Mouse (Mus musculus): Measurements from ENCODE around the gene Igdcc3. TPM values are rescaled to one million over a fixed set of nuclear protein-coding genes. Genes with fewer than 3 reads are reported as not detected.

Igdcc3 gene
- polyA plus RNA-seq, 1 experiment from 2014 or later = 0.22 TPM

- no peak overlapping the region for H3K4me3 ChIP-seq (ENCODE audit: low read depth, low read length)
- no peak for ATAC-seq
- H3K36me3 ChIP-seq (ENCODE audit: control insufficient read depth, insufficient read depth) = peaks cover 56% of the 10 kb centered on the region
- TF ChIP-seq CTCF (IDR thresholded peaks at IDR 0.05; ENCODE audit: low read depth) = no peak
- no peak overlapping the region for H3K27ac ChIP-seq (ENCODE audit: low read depth, low read length)
- WGBS = 69% methylated on average over 3 of the region's 3 CpGs
- no peaks in the 10 kb centered on the region for H3K9me3 ChIP-seq (ENCODE audit: control insufficient read depth)
- no peaks in the 10 kb centered on the region for H3K4me1 ChIP-seq (replicated peaks; ENCODE audit: control insufficient read depth, insufficient read depth, low read length)
- H3K4me2 ChIP-seq (replicated peaks; ENCODE audit: low read depth) = no peak overlapping the region
- H3K9ac ChIP-seq (ENCODE audit: low read depth, low read length) = no peak overlapping the region
- no peaks in the 10 kb centered on the region for H3K27me3 ChIP-seq (replicated peaks; ENCODE audit: control insufficient read depth, insufficient read depth, low read length)
Observed at GRCm38 (mm10) chr9:65234734-65235133, 93.7 kb downstream of the Igdcc3 start.

Other genes with a start within 250 kb of the Igdcc3 start
- gene Slc24a1, start 189.6 kb upstream of the Igdcc3 start, polyA plus RNA-seq (2015; fragmentation: Nextera tagmentation; extraction: Ambion mirVana) = 0.04 TPM in 1 of 2 replicates, not detected in the other
- 23.1 and 23.8 TPM in 2 replicates for gene Ints14, start 180.3 kb upstream of the Igdcc3 start, polyA plus RNA-seq (2015; fragmentation: Nextera tagmentation; extraction: Ambion mirVana)
- 43.9 and 46.8 TPM in 2 replicates for gene Hacd3, start 119.5 kb upstream of the Igdcc3 start, polyA plus RNA-seq (2015; fragmentation: Nextera tagmentation; extraction: Ambion mirVana)
- gene Dpp8, start 108.8 kb upstream of the Igdcc3 start, polyA plus RNA-seq (2015; fragmentation: Nextera tagmentation; extraction: Ambion mirVana) = 14.1 and 14.8 TPM in 2 replicates
- 4.1 and 4.5 TPM in 2 replicates for gene Igdcc4, start 39.7 kb upstream of the Igdcc3 start, polyA plus RNA-seq (2015; fragmentation: Nextera tagmentation; extraction: Ambion mirVana)
- gene Parp16, start 54.2 kb downstream of the Igdcc3 start, polyA plus RNA-seq (2015; fragmentation: Nextera tagmentation; extraction: Ambion mirVana) = 9.9 and 10.5 TPM in 2 replicates
- gene Cilp, start 124.0 kb downstream of the Igdcc3 start, polyA plus RNA-seq (2015; fragmentation: Nextera tagmentation; extraction: Ambion mirVana) = 0.43 TPM in 2 replicates
- 28.2 and 30.5 TPM in 2 replicates for gene Clpx, start 153.1 kb downstream of the Igdcc3 start, polyA plus RNA-seq (2015; fragmentation: Nextera tagmentation; extraction: Ambion mirVana)
- 6.5 and 7.7 TPM in 2 replicates for gene Pdcd7, start 204.9 kb downstream of the Igdcc3 start, polyA plus RNA-seq (2015; fragmentation: Nextera tagmentation; extraction: Ambion mirVana)
- gene Ubap1l, start 219.9 kb downstream of the Igdcc3 start, polyA plus RNA-seq (2015; fragmentation: Nextera tagmentation; extraction: Ambion mirVana) = 0.14 and 0.21 TPM in 2 replicates

Measured in intestine, postnatal 0 days (tissue).